Mouse (Mus musculus) olfactory bulb, adult 2 months (tissue): ENCODE measurements around the gene Fat3. TPM values are rescaled to one million over a fixed set of nuclear protein-coding genes. Genes with fewer than 3 reads are reported as not detected.

ENCODE experiments used
- H3K27ac ChIP-seq: fragments of 200-500 bp; 2 replicates; pipeline ENCODE4 v1.5.1; 2012; ENCODE audit warnings: low read depth, low read length; ENCODE audit not compliant: insufficient read depth
- H3K4me1 ChIP-seq: fragments of 200-500 bp; 2 replicates; pipeline ENCODE4 v1.6.1; 2012; ENCODE audit warnings: low read length; ENCODE audit not compliant: control insufficient read depth, insufficient read depth
- H3K4me3 ChIP-seq: fragments of 200-500 bp; 2 replicates; pipeline ENCODE4 v1.5.1; 2012; ENCODE audit warnings: mild to moderate bottlenecking, low read depth, low read length, moderate library complexity; ENCODE audit not compliant: insufficient read depth
- CTCF ChIP-seq: fragments of 200-500 bp; IDR thresholded peaks from 2 replicates; pipeline ENCODE4 v1.5.1; 2012; ENCODE audit warnings: low read depth, mild to moderate bottlenecking, low read length, moderate library complexity; ENCODE audit not compliant: insufficient read depth
- POLR2A ChIP-seq: fragments of 200-500 bp; IDR thresholded peaks from 2 replicates; pipeline ENCODE4 v1.6.1; 2012; ENCODE audit warnings: mild to moderate bottlenecking, low read depth, low read length, moderate library complexity; ENCODE audit not compliant: insufficient read depth
- WGBS: fragments of 180-500 bp; shearing (Covaris S2); methylation state at CpG from one replicate; pipeline ENCODE4 v1.1.7; 2018; 5-methylcytosine and 5-hydroxymethylcytosine counted together
- polyA plus RNA-seq: library from polyadenylated mRNA; stranded (reverse); fragments of >200 nt; gene quantifications from 2 replicates; pipeline ENCODE4 v1.2.4, GENCODE M21; 2012; ENCODE audit warnings: low replicate concordance; ENCODE audit not compliant: missing spikeins, insufficient read depth, insufficient read length

Fat3 gene
- polyA plus RNA-seq, 1 experiment: not detected

DNA sequence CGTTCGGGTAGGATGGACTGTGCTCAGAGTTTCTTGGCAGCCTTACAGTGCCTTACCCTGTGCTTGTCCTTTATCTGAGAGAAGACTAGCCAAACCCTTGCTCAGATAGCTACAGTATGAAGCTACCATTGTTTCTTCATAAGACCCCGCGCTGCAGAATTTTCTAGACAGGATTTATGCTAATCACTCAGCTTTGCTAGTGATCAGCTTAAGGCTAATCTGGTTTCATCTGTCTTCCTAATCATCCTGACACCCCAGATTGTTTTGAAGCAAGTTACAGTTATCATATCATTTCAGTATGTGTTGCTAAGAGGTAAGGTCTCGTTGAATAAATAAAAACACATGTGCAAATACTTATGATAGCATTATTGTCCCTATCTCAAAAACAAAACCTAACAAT, 493.6 kb downstream of the Fat3 start:
- no peaks in the 10 kb centered on the region for H3K4me1 ChIP-seq
- 94% methylated on average over 5 of the region's 5 CpGs for WGBS

GRCm38 (mm10) chr9:16002991-16003390, 498.1 kb downstream of the Fat3 start:
- Histone ChIP-seq H3K4me3 (no peak overlapping the region), H3K27ac (no peak overlapping the region), H3K4me1 (no peaks in the 10 kb centered on the region)
- 88% methylated on average over 1 of the region's 1 CpGs for WGBS
- TF ChIP-seq POLR2A: no peak
- no peak for TF ChIP-seq CTCF

More for the DNA sequence above, 493.6 kb downstream of the Fat3 start:
- no peak for TF ChIP-seq POLR2A
- TF ChIP-seq CTCF: no peak
- Histone ChIP-seq H3K4me3 (no peak overlapping the region), H3K27ac (no peak overlapping the region)

DNA sequence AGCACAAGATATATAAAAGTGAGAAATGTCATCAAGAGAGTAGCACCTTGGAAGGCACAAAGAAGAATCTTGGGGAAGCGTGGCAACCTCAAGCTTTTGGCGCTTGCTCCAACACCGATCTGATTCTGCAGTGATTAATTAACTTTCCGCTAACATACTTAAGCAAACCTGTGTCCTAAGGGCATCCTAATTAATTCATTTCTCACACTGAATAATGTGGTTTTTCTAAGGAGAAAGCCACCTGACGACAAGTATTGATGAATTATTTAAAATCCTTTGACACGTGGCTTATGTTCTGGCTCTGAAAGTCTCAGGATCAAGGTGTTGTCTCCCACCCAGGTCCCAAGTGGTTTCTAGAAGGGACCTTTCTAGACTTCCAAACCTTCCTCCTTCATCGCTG, 506.3 kb downstream of the Fat3 start:
- Histone ChIP-seq H3K4me1 (no peaks in the 10 kb centered on the region), H3K4me3 (no peak overlapping the region), H3K27ac (no peak overlapping the region)
- TF ChIP-seq POLR2A (no peak), CTCF (no peak)
- 84% methylated on average over 7 of the region's 7 CpGs for WGBS

DNA sequence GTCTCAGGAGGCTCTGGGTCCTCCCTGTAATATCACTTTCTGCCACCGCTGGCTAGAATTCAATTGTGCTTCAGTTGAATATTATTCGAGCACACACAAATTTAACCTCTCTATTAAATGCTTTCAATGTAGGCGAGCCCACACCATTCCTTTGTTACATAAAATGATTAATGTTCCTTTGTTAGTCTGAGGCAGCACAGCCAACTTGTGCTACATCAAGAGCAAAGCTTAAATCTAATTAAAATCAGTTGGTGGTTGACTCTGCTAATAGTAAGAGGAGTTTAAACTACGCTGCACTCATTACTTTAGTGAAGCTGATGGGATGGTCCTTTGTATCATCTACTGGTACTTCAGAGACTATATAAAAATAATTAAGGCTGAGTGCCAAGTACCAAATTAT, 506.9 kb downstream of the Fat3 start:
- WGBS: 60% methylated on average over 4 of the region's 4 CpGs
- H3K4me1 ChIP-seq: no peaks in the 10 kb centered on the region
- no peak overlapping the region for H3K27ac ChIP-seq
- TF ChIP-seq POLR2A: no peak
- TF ChIP-seq CTCF: no peak
- no peak overlapping the region for H3K4me3 ChIP-seq

GRCm38 (mm10) chr9:15992158-15992846, 508.8 kb downstream of the Fat3 start:
- TF ChIP-seq CTCF: no peak
- no peak for TF ChIP-seq POLR2A
- H3K4me1 ChIP-seq: no peaks in the 10 kb centered on the region
- WGBS: 68% methylated on average over 7 of the region's 7 CpGs
- no peak overlapping the region for H3K27ac ChIP-seq
- H3K4me3 ChIP-seq: no peak overlapping the region

- Histone ChIP-seq H3K4me1 (peaks cover 5% of the 10 kb centered on the region; the same call in 1 of the 2 replicates), H3K4me3 (no peak overlapping the region), H3K27ac (no peak overlapping the region)
- WGBS: 74% methylated on average over 14 of the region's 14 CpGs
- no peak for TF ChIP-seq POLR2A
- TF ChIP-seq CTCF: no peak
These were observed 522.8 kb downstream of the Fat3 start for GRCm38 (mm10) chr9:15978317-15978716.

- H3K4me3 ChIP-seq: no peak overlapping the region
- H3K27ac ChIP-seq: no peak overlapping the region
- peaks cover 5% of the 10 kb centered on the region; the same call in 1 of the 2 replicates for H3K4me1 ChIP-seq
- TF ChIP-seq CTCF: no peak
- TF ChIP-seq POLR2A: no peak
- 11% methylated on average over 12 of the region's 12 CpGs for WGBS
These were observed 524.0 kb downstream of the Fat3 start for GRCm38 (mm10) chr9:15976959-15977663.

DNA sequence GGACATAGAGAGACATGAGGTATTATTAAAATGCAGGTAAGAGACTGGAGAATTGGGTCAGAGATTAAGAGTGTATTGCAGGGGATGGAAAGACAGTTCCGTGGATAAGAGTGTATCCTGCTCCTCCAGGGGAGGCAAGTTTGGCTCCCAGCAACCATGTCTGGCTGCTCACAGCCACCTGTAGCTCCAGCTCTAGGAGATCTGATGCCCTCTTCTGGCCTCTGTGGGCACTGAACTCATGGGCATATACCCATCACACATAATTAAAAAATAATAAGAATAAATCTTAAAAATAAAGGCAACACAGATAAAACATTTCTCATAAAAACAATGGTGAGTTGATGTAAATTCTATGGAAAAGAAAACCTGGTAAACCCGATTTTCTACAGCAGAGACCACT, 525.1 kb downstream of the Fat3 start:
- WGBS: 91% methylated on average over 2 of the region's 2 CpGs
- H3K27ac ChIP-seq: no peak overlapping the region
- no peak for TF ChIP-seq CTCF
- H3K4me1 ChIP-seq: peaks cover 5% of the 10 kb centered on the region; the same call in 1 of the 2 replicates
- no peak overlapping the region for H3K4me3 ChIP-seq

- TF ChIP-seq CTCF (no peak), POLR2A (no peak)
- WGBS: 94% methylated on average over 1 of the region's 1 CpGs
- H3K27ac ChIP-seq: no peak overlapping the region
- peaks cover 2% of the 10 kb centered on the region; the same call in 1 of the 2 replicates for H3K4me1 ChIP-seq
- H3K4me3 ChIP-seq: no peak overlapping the region
These were observed 528.9 kb downstream of the Fat3 start for GRCm38 (mm10) chr9:15972201-15972600.

DNA sequence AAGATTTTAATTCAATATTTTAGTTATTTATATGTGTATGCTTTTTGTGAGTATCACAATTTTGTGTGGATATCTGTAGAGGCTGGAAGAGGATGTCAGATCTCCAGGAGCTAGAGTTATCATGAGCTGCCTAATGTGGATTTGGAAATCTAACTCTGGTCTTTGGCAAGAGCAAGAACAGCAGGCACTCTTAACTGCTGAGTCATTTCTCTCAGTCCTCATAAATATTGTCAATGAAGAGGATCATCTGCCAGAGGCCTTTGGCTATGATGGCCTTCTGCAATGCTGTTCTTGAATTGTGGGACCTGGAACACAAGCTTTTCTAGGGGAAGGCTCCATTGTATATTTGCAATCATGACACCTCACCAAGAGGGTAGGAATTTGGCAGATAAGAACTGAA, 529.7 kb downstream of the Fat3 start:
- Histone ChIP-seq H3K27ac (no peak overlapping the region), H3K4me1 (no peaks in the 10 kb centered on the region), H3K4me3 (no peak overlapping the region)
- no peak for TF ChIP-seq CTCF
- TF ChIP-seq POLR2A: no peak
